Mouse (Mus musculus): Measurements from ENCODE around the gene Olfr1245. TPM values are rescaled to one million over a fixed set of nuclear protein-coding genes. Genes with fewer than 3 reads are reported as not detected.
"Not testable (repeated sequence)": the region's sequence is repeated elsewhere in the genome, so short reads cannot be mapped to it uniquely, and the experiment has no call there.

Olfr1245 gene
- not detected in 2 replicates for polyA plus RNA-seq (2016; fragmentation: Nextera tagmentation; extraction: Ambion mirVana)

DNA sequence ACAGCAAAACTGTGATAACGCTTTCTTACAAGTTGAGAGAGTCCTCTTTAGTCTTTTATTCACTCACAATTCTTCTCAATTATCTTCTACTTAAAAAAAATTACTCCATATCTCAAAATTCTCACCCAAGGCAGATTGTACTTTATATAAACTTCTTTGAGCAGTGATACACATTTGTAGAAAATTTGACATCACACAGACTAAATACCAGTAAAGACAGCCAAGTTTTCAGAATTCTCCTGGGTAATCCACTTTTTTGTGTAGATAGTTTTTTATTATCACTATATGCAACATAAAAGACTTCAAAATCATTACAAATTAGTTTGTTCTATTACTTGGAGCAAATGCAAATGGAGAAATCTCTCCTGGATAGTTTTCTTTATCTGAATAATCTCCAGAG lies at the start of gene Olfr1245:
Gene Olfr1245 (minus strand): TSS at position 101 of the 400 bp plus-strand sequence.
- Histone ChIP-seq H3K4me3 (no peak within 1 kb of the TSS), H3K36me3 (no peaks in the 10 kb centered on the region), H3K9ac (no peak within 1 kb of the TSS), H3K4me2 (no peak within 1 kb of the TSS), H3K9me3 (replicated peaks) (no peaks in the 10 kb centered on the region), H3K4me1 (replicated peaks) (no peaks in the 10 kb centered on the region), H3K27ac (ENCODE audit: poor library complexity, severe bottlenecking) (no peak within 1 kb of the TSS), H3K27me3 (replicated peaks) (no peaks in the 10 kb centered on the region)
- 77% methylated on average over 1 of the region's 1 CpGs for WGBS
- ATAC-seq (ENCODE audit: insufficient number of reproducible peaks, low FRiP score), result no peak

DNA sequence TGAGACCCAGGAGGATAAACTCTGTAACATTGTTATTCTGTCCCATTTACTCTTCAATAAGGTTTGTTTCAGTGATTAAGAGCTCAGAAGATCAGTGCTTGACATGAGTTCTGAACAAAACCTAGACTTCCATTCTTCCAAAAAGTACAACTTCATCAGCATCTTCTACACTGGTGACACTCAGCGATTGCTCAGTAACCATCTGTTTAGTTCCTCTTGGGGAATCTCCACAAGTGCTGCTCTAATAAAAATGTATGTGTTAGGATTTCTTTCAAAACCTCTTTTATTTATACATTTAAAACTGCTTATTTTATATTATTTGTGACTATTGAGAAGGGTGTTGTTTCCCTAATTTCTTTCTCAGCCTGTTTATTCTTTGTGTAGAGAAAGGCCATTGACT lies 39.9 kb upstream of the Olfr1245 start, which contains the start of gene Olfr1248:
Gene Olfr1248 (minus strand): TSS at position 101 of the 400 bp plus-strand sequence.
- ATAC-seq (ENCODE audit: insufficient number of reproducible peaks, low FRiP score); H3K27ac ChIP-seq (ENCODE audit: poor library complexity, severe bottlenecking); H3K36me3 ChIP-seq; H3K9ac ChIP-seq; H3K4me1 ChIP-seq (replicated peaks); H3K4me2 ChIP-seq; H3K27me3 ChIP-seq (replicated peaks); H3K4me3 ChIP-seq; H3K9me3 ChIP-seq (replicated peaks): not testable (repeated sequence)
- 74% methylated on average over 1 of the region's 1 CpGs for WGBS

DNA sequence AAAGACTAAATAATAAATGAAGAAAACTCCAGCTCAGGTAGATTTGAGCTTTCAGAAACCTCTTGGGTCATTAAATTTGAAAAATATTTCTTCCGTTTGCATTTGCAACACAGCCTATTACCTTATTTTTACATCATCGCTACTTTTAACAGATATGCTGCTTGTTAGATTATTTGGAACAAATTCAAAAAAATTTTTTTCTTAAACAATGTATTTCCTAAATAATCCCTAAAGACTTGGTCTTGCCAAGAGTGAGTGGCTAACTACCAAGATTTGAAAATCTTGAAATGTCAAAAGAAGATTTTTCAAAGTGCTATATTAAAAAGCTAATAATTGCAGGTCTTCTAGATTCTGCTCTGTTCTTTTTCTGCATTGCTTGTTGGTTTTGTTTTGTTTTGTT lies 35.8 kb upstream of the Olfr1245 start, which contains the start of gene Olfr1247:
Gene Olfr1247 (minus strand): TSS at position 101 of the 400 bp plus-strand sequence.
- WGBS, result 90% methylated on average over 2 of the region's 2 CpGs
- Histone ChIP-seq H3K4me1 (replicated peaks) (no peaks in the 10 kb centered on the region), H3K36me3 (no peaks in the 10 kb centered on the region), H3K27ac (ENCODE audit: poor library complexity, severe bottlenecking) (no peak within 1 kb of the TSS), H3K9me3 (replicated peaks) (no peaks in the 10 kb centered on the region), H3K27me3 (replicated peaks) (no peaks in the 10 kb centered on the region), H3K4me2 (no peak within 1 kb of the TSS), H3K9ac (no peak within 1 kb of the TSS), H3K4me3 (no peak within 1 kb of the TSS)
- no peak for ATAC-seq (ENCODE audit: insufficient number of reproducible peaks, low FRiP score)

DNA sequence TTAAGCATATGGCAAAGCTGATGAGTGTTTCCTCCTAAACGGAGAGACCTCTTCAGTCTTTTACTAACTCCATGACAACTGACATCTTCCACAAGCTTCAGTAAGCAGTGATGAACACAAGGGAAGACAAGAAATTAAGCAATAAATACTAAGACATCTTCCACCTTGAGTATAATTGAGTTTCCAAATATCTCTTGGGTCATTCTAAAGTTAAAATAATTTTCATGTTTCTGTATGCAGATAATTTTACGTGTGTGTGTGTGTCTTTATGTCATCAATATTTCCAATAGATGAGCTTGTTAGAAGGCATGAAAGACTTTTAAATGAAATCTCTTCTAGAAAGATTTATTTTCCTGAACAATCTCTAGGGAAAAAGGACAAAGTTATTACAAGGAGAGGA lies 14.8 kb upstream of the Olfr1245 start, which contains the start of gene Olfr1246:
Gene Olfr1246 (minus strand): TSS at position 101 of the 400 bp plus-strand sequence.
- H3K4me2 ChIP-seq, result no peak within 1 kb of the TSS
- H3K9ac ChIP-seq, result no peak within 1 kb of the TSS
- no peaks in the 10 kb centered on the region for H3K4me1 ChIP-seq (replicated peaks)
- no peaks in the 10 kb centered on the region for H3K9me3 ChIP-seq (replicated peaks)
- H3K36me3 ChIP-seq, result no peaks in the 10 kb centered on the region
- H3K27ac ChIP-seq (ENCODE audit: poor library complexity, severe bottlenecking), result no peak within 1 kb of the TSS
- no peaks in the 10 kb centered on the region for H3K27me3 ChIP-seq (replicated peaks)
- no peak within 1 kb of the TSS for H3K4me3 ChIP-seq
- 67% methylated on average over 2 of the region's 2 CpGs for WGBS
- no peak for ATAC-seq (ENCODE audit: insufficient number of reproducible peaks, low FRiP score)

DNA sequence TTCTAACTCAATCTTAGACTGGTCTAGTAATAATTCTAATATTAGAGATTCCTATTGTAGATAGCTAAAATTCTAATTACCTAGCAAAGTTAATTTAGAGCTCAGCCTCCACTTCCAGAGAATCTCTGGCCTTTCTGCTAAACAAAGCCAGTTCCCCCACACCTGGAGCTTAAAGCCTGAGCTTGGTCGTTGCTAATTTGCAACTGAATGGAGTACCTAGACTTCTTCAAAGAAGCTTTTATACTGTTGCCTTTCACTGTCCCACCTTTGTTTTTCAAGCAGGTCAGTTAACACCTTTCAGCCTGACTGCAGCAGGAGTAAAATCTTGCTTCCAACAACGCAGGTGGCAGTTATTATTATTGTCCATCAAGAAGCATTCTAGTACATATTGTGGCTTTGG lies 15.5 kb downstream of the Olfr1245 start:
- ATAC-seq (ENCODE audit: insufficient number of reproducible peaks, low FRiP score); H3K4me1 ChIP-seq (replicated peaks); H3K4me3 ChIP-seq; H3K27me3 ChIP-seq (replicated peaks); H3K9me3 ChIP-seq (replicated peaks); H3K36me3 ChIP-seq; H3K9ac ChIP-seq; H3K27ac ChIP-seq (ENCODE audit: poor library complexity, severe bottlenecking); H3K4me2 ChIP-seq: not testable (repeated sequence)
- WGBS, result 52% methylated on average over 2 of the region's 2 CpGs

DNA sequence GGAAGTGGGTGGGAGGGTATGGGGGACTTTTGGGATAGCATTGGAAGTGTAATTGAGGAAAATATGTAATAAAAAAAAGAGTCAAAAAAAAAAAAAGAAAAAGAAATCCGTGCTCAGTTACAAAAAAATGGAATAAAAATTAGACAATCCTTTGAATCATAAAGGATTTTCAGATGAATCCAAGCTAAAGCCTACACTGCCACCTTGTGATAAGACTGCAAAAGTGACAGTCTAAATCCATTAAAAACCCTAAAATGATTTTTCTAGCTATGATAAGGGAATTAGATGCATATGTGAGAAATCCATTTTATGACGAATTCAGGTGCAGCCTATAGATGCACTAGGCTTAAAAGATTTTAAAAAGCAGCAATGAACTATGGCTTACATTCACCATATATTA lies 33.7 kb downstream of the Olfr1245 start:
- 50% methylated on average over 2 of the region's 2 CpGs for WGBS
- H3K27me3 ChIP-seq (replicated peaks), result no peaks in the 10 kb centered on the region
- H3K9me3 ChIP-seq (replicated peaks), result no peaks in the 10 kb centered on the region
- H3K27ac ChIP-seq (ENCODE audit: poor library complexity, severe bottlenecking), result no peak overlapping the region
- ATAC-seq (ENCODE audit: insufficient number of reproducible peaks, low FRiP score), result no peak
- H3K4me3 ChIP-seq, result no peak overlapping the region
- H3K36me3 ChIP-seq, result no peaks in the 10 kb centered on the region
- no peak overlapping the region for H3K9ac ChIP-seq
- no peak overlapping the region for H3K4me2 ChIP-seq
- H3K4me1 ChIP-seq (replicated peaks), result no peaks in the 10 kb centered on the region

DNA sequence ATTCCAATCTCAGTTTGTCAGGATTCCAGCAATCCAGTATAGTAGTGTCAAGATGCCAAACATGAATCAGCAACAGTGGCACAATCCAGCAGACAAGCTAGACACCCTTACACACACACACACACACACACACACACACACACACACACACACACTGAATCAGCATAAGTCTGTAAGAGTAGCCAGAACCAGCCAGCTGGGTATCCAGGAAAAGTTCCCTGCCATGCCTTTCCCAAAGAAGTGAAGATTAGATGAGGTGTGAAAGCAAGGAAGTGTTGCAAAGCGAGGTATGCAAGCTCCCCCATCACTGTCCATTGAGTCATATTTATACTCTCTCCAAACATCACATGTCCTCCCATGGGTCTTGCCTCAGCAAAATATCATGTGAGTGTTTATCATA lies 38.3 kb downstream of the Olfr1245 start:
- H3K4me1 ChIP-seq (replicated peaks), result no peaks in the 10 kb centered on the region
- no peaks in the 10 kb centered on the region for H3K36me3 ChIP-seq
- no peak overlapping the region for H3K4me3 ChIP-seq
- no peak for ATAC-seq (ENCODE audit: insufficient number of reproducible peaks, low FRiP score)
- WGBS, result 41% methylated on average over 1 of the region's 1 CpGs
- H3K9me3 ChIP-seq (replicated peaks), result no peaks in the 10 kb centered on the region
- no peak overlapping the region for H3K27ac ChIP-seq (ENCODE audit: poor library complexity, severe bottlenecking)
- no peak overlapping the region for H3K4me2 ChIP-seq
- H3K9ac ChIP-seq, result no peak overlapping the region
- H3K27me3 ChIP-seq (replicated peaks), result no peaks in the 10 kb centered on the region

DNA sequence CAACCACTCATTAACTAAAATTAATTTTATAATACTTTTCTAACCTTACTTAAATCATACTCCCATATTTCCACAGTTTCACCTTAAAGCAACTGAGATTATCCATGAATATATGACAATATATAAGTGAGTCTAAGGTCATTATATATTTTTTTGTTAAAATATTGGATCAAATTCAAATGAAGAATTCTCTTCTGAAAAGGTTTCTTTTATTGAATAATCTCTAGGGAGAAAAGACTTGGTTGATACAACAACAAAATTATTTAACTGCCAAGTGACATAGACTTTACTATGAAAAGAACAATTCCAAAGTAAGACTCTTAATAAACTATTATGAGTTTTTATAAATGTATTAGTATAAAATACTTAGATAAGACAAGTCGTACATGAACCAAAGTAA lies 46.9 kb downstream of the Olfr1245 start, which contains the start of gene Olfr1243:
Gene Olfr1243 (minus strand): TSS at position 101 of the 400 bp plus-strand sequence.
- H3K27me3 ChIP-seq (replicated peaks), result no peaks in the 10 kb centered on the region
- H3K36me3 ChIP-seq, result no peaks in the 10 kb centered on the region
- 80% methylated on average over 1 of the region's 1 CpGs for WGBS
- no peak for ATAC-seq (ENCODE audit: insufficient number of reproducible peaks, low FRiP score)
- no peak within 1 kb of the TSS for H3K4me3 ChIP-seq
- H3K4me2 ChIP-seq, result no peak within 1 kb of the TSS
- no peaks in the 10 kb centered on the region for H3K9me3 ChIP-seq (replicated peaks)
- no peak within 1 kb of the TSS for H3K27ac ChIP-seq (ENCODE audit: poor library complexity, severe bottlenecking)
- no peak within 1 kb of the TSS for H3K9ac ChIP-seq
- H3K4me1 ChIP-seq (replicated peaks), result no peaks in the 10 kb centered on the region

Other genes starting within 250 kb of the Olfr1245 start
- gene Olfr1232, start 248.8 kb downstream of the Olfr1245 start, polyA plus RNA-seq (2016; fragmentation: Nextera tagmentation; extraction: Ambion mirVana), result not detected in 2 replicates
- not detected in 2 replicates for gene Olfr1233, start 236.0 kb downstream of the Olfr1245 start, polyA plus RNA-seq (2016; fragmentation: Nextera tagmentation; extraction: Ambion mirVana)
- gene Olfr1234, start 213.6 kb downstream of the Olfr1245 start, polyA plus RNA-seq (2016; fragmentation: Nextera tagmentation; extraction: Ambion mirVana), result not detected in 2 replicates
- not detected in 2 replicates for gene Olfr1238, start 168.8 kb downstream of the Olfr1245 start, polyA plus RNA-seq (2016; fragmentation: Nextera tagmentation; extraction: Ambion mirVana)
- gene Olfr1239, start 158.0 kb downstream of the Olfr1245 start, polyA plus RNA-seq (2016; fragmentation: Nextera tagmentation; extraction: Ambion mirVana), result not detected in 2 replicates
- not detected in 2 replicates for gene Olfr1240, start 135.4 kb downstream of the Olfr1245 start, polyA plus RNA-seq (2016; fragmentation: Nextera tagmentation; extraction: Ambion mirVana)
- not detected in 2 replicates for gene Olfr1241, start 91.3 kb downstream of the Olfr1245 start, polyA plus RNA-seq (2016; fragmentation: Nextera tagmentation; extraction: Ambion mirVana)
- not detected in 2 replicates for gene Olfr1242, start 80.1 kb downstream of the Olfr1245 start, polyA plus RNA-seq (2016; fragmentation: Nextera tagmentation; extraction: Ambion mirVana)
- not detected in 2 replicates for gene Olfr1243, start 47.0 kb downstream of the Olfr1245 start, polyA plus RNA-seq (2016; fragmentation: Nextera tagmentation; extraction: Ambion mirVana)
- not detected in 2 replicates for gene Olfr1246, start 14.7 kb upstream of the Olfr1245 start, polyA plus RNA-seq (2016; fragmentation: Nextera tagmentation; extraction: Ambion mirVana)
- gene Olfr1247, start 35.7 kb upstream of the Olfr1245 start, polyA plus RNA-seq (2016; fragmentation: Nextera tagmentation; extraction: Ambion mirVana), result not detected in 2 replicates
- not detected in 2 replicates for gene Olfr1248, start 39.8 kb upstream of the Olfr1245 start, polyA plus RNA-seq (2016; fragmentation: Nextera tagmentation; extraction: Ambion mirVana)
- gene Olfr1249, start 56.5 kb upstream of the Olfr1245 start, polyA plus RNA-seq (2016; fragmentation: Nextera tagmentation; extraction: Ambion mirVana), result not detected in 2 replicates
- not detected in 2 replicates for gene Olfr1250, start 83.0 kb upstream of the Olfr1245 start, polyA plus RNA-seq (2016; fragmentation: Nextera tagmentation; extraction: Ambion mirVana)
- gene Olfr1251, start 93.5 kb upstream of the Olfr1245 start, polyA plus RNA-seq (2016; fragmentation: Nextera tagmentation; extraction: Ambion mirVana), result not detected in 2 replicates
- not detected in 2 replicates for gene Olfr1252, start 146.6 kb upstream of the Olfr1245 start, polyA plus RNA-seq (2016; fragmentation: Nextera tagmentation; extraction: Ambion mirVana)
- not detected in 2 replicates for gene Olfr1253, start 178.6 kb upstream of the Olfr1245 start, polyA plus RNA-seq (2016; fragmentation: Nextera tagmentation; extraction: Ambion mirVana)
- gene Olfr1254, start 215.2 kb upstream of the Olfr1245 start, polyA plus RNA-seq (2016; fragmentation: Nextera tagmentation; extraction: Ambion mirVana), result not detected in 2 replicates
- not detected in 2 replicates for gene Olfr1255, start 233.6 kb upstream of the Olfr1245 start, polyA plus RNA-seq (2016; fragmentation: Nextera tagmentation; extraction: Ambion mirVana)